Mouse (Mus musculus) spleen, adult 10 weeks (tissue): ENCODE data around the gene Olfr224. TPM values are rescaled to one million over a fixed set of nuclear protein-coding genes. Genes with fewer than 3 reads are reported as not detected.

Experiments used
- polyA plus RNA-seq: library from polyadenylated mRNA; stranded (reverse); fragments of 350-450 nt; fragmentation: Illumina TruSeq; extraction: RNeasy Lipid Tissue Mini Kit (QIAGEN cat#74804); gene quantifications from one replicate; pipeline ENCODE4 v1.2.3, GENCODE M21; 2015; ENCODE audit warnings: low replicate concordance; ENCODE audit not compliant: insufficient read depth

Gene Olfr224
- not detected for polyA plus RNA-seq

GRCm38 (mm10) chr11:58570405-58570804 is at the start of gene Olfr224:
Gene Olfr224, minus strand, starts transcription at chr11:58570553.

DNA sequence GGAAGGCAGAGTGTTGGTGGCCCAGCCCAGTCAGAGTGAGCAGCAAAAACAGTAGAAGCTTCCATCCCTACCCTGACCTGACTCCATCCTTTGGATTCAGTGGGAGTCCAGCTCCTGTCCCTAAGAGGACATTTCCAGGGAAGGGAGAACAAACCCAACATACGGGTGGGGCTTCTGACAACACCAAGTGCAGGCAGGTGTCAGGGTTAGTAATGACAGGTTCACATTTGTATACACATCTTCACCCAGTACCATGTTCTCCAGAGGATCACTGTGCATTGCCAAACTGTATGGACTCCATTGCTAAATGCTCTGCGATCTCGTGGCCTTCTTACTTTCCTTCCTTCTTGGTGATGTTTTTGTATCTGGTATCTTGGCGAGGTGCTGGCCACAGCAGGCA is 45.6 kb upstream of the Olfr224 start, which contains the start of gene 2210407C18Rik:
Gene 2210407C18Rik, minus strand, starts transcription at position 101 of the 400 bp plus-strand sequence.

DNA sequence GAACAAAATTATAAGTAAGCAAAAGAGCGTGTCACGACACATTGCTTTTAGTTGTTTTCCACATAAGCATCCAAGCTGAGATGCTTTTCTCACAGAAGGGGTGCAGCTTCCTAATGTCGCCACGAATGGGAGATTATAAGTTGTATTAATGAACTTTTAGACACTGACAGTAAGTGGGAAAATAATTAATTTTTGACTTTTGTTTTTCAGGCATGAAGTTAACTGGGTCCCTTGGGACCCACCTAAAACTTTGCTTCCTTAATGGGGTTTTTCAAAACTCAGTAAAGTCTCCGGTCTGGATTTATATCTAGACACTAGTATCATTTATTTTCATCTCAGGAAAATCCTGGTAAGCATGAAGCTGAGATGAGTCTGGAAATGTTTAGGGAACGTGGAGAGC is 24.5 kb upstream of the Olfr224 start, which contains the start of gene Olfr324:
Gene Olfr324, plus strand, starts transcription at position 301 of the 400 bp plus-strand sequence.

GRCm38 (mm10) chr11:58577430-58577829 is 7.1 kb upstream of the Olfr224 start, which contains the start of gene Olfr325:
Gene Olfr325, plus strand, starts transcription at chr11:58577730.

GRCm38 (mm10) chr11:58555536-58555935 is 14.8 kb downstream of the Olfr224 start, which contains the start of gene Olfr328:
Gene Olfr328, minus strand, starts transcription at chr11:58555636.

GRCm38 (mm10) chr11:58546322-58546721 is 24.0 kb downstream of the Olfr224 start, which contains the start of gene Olfr329-ps:
Gene Olfr329-ps, minus strand, starts transcription at chr11:58546422.

GRCm38 (mm10) chr11:58534736-58535135 is 35.6 kb downstream of the Olfr224 start, which contains the start of gene Olfr330:
Gene Olfr330, minus strand, starts transcription at chr11:58534836.

Other genes with a start within 250 kb of the Olfr224 start
- gene Zfp672, start 240.2 kb downstream of the Olfr224 start, polyA plus RNA-seq = 37.6 TPM
- gene Sh3bp5l, start 239.8 kb downstream of the Olfr224 start, polyA plus RNA-seq = 7.7 TPM
- gene Lypd8, start 191.5 kb downstream of the Olfr224 start, polyA plus RNA-seq = not detected
- not detected for gene 1810065E05Rik, start 149.4 kb downstream of the Olfr224 start, polyA plus RNA-seq
- gene Gm12253, start 138.0 kb downstream of the Olfr224 start, polyA plus RNA-seq = not detected
- gene Lypd9, start 117.6 kb downstream of the Olfr224 start, polyA plus RNA-seq = not detected
- not detected for gene Olfr30, start 108.3 kb downstream of the Olfr224 start, polyA plus RNA-seq
- gene Olfr332, start 78.0 kb downstream of the Olfr224 start, polyA plus RNA-seq = not detected
- gene Olfr331, start 68.0 kb downstream of the Olfr224 start, polyA plus RNA-seq = not detected
- not detected for gene Olfr330, start 35.7 kb downstream of the Olfr224 start, polyA plus RNA-seq
- 0.06 TPM for gene Olfr329-ps, start 24.1 kb downstream of the Olfr224 start, polyA plus RNA-seq
- gene Olfr328, start 14.9 kb downstream of the Olfr224 start, polyA plus RNA-seq = not detected
- not detected for gene Olfr325, start 7.2 kb upstream of the Olfr224 start, polyA plus RNA-seq
- gene Olfr324, start 24.6 kb upstream of the Olfr224 start, polyA plus RNA-seq = not detected
- gene 2210407C18Rik, start 45.5 kb upstream of the Olfr224 start, polyA plus RNA-seq = not detected
- gene Olfr323, start 59.9 kb upstream of the Olfr224 start, polyA plus RNA-seq = not detected
- 2.3 TPM for gene Trim58, start 69.9 kb upstream of the Olfr224 start, polyA plus RNA-seq
- not detected for gene Olfr322, start 88.2 kb upstream of the Olfr224 start, polyA plus RNA-seq
- gene Olfr320, start 110.5 kb upstream of the Olfr224 start, polyA plus RNA-seq = not detected
- not detected for gene Olfr319, start 128.6 kb upstream of the Olfr224 start, polyA plus RNA-seq
- not detected for gene Olfr318, start 153.5 kb upstream of the Olfr224 start, polyA plus RNA-seq
- not detected for gene Olfr317, start 168.7 kb upstream of the Olfr224 start, polyA plus RNA-seq
- not detected for gene Olfr316, start 182.2 kb upstream of the Olfr224 start, polyA plus RNA-seq
- gene Olfr315, start 202.6 kb upstream of the Olfr224 start, polyA plus RNA-seq = not detected
- not detected for gene Olfr314, start 212.4 kb upstream of the Olfr224 start, polyA plus RNA-seq
- gene Fam183b, start 231.4 kb upstream of the Olfr224 start, polyA plus RNA-seq = not detected
- gene Olfr313, start 244.4 kb upstream of the Olfr224 start, polyA plus RNA-seq = not detected